Mouse (Mus musculus) C2C12 (cell line): ENCODE measurements around the gene Sppl3. TPM values are rescaled to one million over a fixed set of nuclear protein-coding genes. Genes with fewer than 3 reads are reported as not detected.
"Not testable (repeated sequence)": the region's sequence is repeated elsewhere in the genome, so short reads cannot be mapped to it uniquely, and the experiment has no call there.

ENCODE experiments used
- H3K27me3 ChIP-seq: one replicate; pipeline ENCODE4 v1.6.1; 2011; ENCODE audit not compliant: control insufficient read depth, insufficient read depth, insufficient read length
- H3K36me3 ChIP-seq: one replicate; pipeline ENCODE4 v1.6.1; 2011; ENCODE audit not compliant: control insufficient read depth, insufficient read depth
- H3K4me3 ChIP-seq: one replicate; pipeline ENCODE4 v1.5.1; 2011; ENCODE audit warnings: mild to moderate bottlenecking, control low read depth; ENCODE audit not compliant: poor library complexity, insufficient read depth, severe bottlenecking
- H3K79me2 ChIP-seq: one replicate; pipeline ENCODE4 v1.6.1; 2011; ENCODE audit not compliant: control insufficient read depth, insufficient read depth
- H3K79me3 ChIP-seq: one replicate; pipeline ENCODE4 v1.6.1; 2011; ENCODE audit warnings: low read depth, control low read depth
- H3ac ChIP-seq: one replicate; pipeline ENCODE3; 2011; ENCODE audit warnings: low read depth; ENCODE audit not compliant: control insufficient read depth, insufficient read length
- CEBPB ChIP-seq: IDR thresholded peaks from one replicate; pipeline ENCODE4 v1.6.1; 2011; ENCODE audit warnings: low read depth, mild to moderate bottlenecking, control low read depth, moderate library complexity
- CTCF ChIP-seq: IDR thresholded peaks from one replicate; pipeline ENCODE4 v1.5.1; 2011; ENCODE audit not compliant: control insufficient read depth, insufficient read depth, insufficient read length
- FOSL1 ChIP-seq: IDR thresholded peaks from one replicate; pipeline ENCODE4 v1.8.0; 2011; ENCODE audit warnings: mild to moderate bottlenecking, low read length; ENCODE audit not compliant: poor library complexity, insufficient read depth, severe bottlenecking
- MAX ChIP-seq: IDR thresholded peaks from one replicate; pipeline ENCODE4 v1.6.1; 2011; ENCODE audit warnings: mild to moderate bottlenecking, control low read depth
- MYOD1 ChIP-seq: IDR thresholded peaks from one replicate; pipeline ENCODE4 v1.6.1; 2011; ENCODE audit warnings: low read depth; ENCODE audit not compliant: control insufficient read depth, insufficient read length
- MYOG ChIP-seq: IDR thresholded peaks from one replicate; pipeline ENCODE4 v1.6.1; 2011; ENCODE audit not compliant: control insufficient read depth, insufficient read length; ENCODE audit errors: extremely low read depth
- USF1 ChIP-seq: IDR thresholded peaks from one replicate; pipeline ENCODE4 v1.6.1; 2011; ENCODE audit warnings: low read depth, mild to moderate bottlenecking, control low read depth, moderate library complexity
- polyA plus RNA-seq: library from polyadenylated mRNA; unstranded; fragments of >200 nt; fragmentation: generic; extraction: Trizol; gene quantifications from one replicate; pipeline ENCODE4 v1.2.1, GENCODE M21; 2012; ENCODE audit warnings: missing spikeins

The Sppl3 gene
- polyA plus RNA-seq, 1 experiment, result 24.5 TPM

- H3ac ChIP-seq, result no peak overlapping the region
- no peaks in the 10 kb centered on the region for H3K79me3 ChIP-seq
- no peaks in the 10 kb centered on the region for H3K27me3 ChIP-seq
- no peak overlapping the region for H3K4me3 ChIP-seq
- no peak for TF ChIP-seq CTCF
- TF ChIP-seq MYOG, result no peak
- TF ChIP-seq FOSL1, result no peak
- TF ChIP-seq USF1, result no peak
- TF ChIP-seq MAX, result no peak
- TF ChIP-seq CEBPB, result no peak
- no peak for TF ChIP-seq MYOD1
- H3K36me3 ChIP-seq, result peaks cover 9% of the 10 kb centered on the region
- H3K79me2 ChIP-seq, result no peaks in the 10 kb centered on the region
Measured at GRCm38 (mm10) chr5:115102231-115102630, 91.3 kb downstream of the Sppl3 start.

GRCm38 (mm10) chr5:115103253-115103652 lies 92.3 kb downstream of the Sppl3 start:
- H3K79me2 ChIP-seq, H3K36me3 ChIP-seq: not testable (repeated sequence)

GRCm38 (mm10) chr5:115111156-115111555 lies 100.2 kb downstream of the Sppl3 start:
- no peak overlapping the region for H3ac ChIP-seq
- H3K36me3 ChIP-seq, result peaks cover 7% of the 10 kb centered on the region
- no peak overlapping the region for H3K4me3 ChIP-seq
- no peak for TF ChIP-seq FOSL1
- no peak for TF ChIP-seq MYOG
- TF ChIP-seq CEBPB, result no peak
- no peak for TF ChIP-seq CTCF
- TF ChIP-seq USF1, result no peak
- no peak for TF ChIP-seq MYOD1
- no peak for TF ChIP-seq MAX
- no peaks in the 10 kb centered on the region for H3K27me3 ChIP-seq
- H3K79me2 ChIP-seq, result peaks cover 3% of the 10 kb centered on the region
- H3K79me3 ChIP-seq, result no peaks in the 10 kb centered on the region

More at GRCm38 (mm10) chr5:115103253-115103652, 92.3 kb downstream of the Sppl3 start:
- H3ac ChIP-seq, H3K27me3 ChIP-seq, H3K4me3 ChIP-seq, H3K79me3 ChIP-seq: not testable (repeated sequence)

- TF ChIP-seq MYOD1 (no peak), MYOG (no peak), CTCF (no peak), MAX (no peak), CEBPB (no peak), FOSL1 (no peak), USF1 (no peak)
- peaks cover 24% of the 10 kb centered on the region for H3K79me2 ChIP-seq
- no peaks in the 10 kb centered on the region for H3K27me3 ChIP-seq
- no peak overlapping the region for H3ac ChIP-seq
- peaks cover 14% of the 10 kb centered on the region for H3K79me3 ChIP-seq
- H3K36me3 ChIP-seq, result peaks cover 22% of the 10 kb centered on the region
- H3K4me3 ChIP-seq, result no peak overlapping the region
Measured at GRCm38 (mm10) chr5:115113244-115113643, 102.3 kb downstream of the Sppl3 start.

GRCm38 (mm10) chr5:115114501-115114900 lies 103.6 kb downstream of the Sppl3 start:
- H3K79me2 ChIP-seq, result peaks cover 32% of the 10 kb centered on the region
- H3K79me3 ChIP-seq, result peaks cover 19% of the 10 kb centered on the region
- H3K36me3 ChIP-seq, result peaks cover 22% of the 10 kb centered on the region
- H3K27me3 ChIP-seq, result no peaks in the 10 kb centered on the region
- TF ChIP-seq MYOD1 (no peak), MAX (no peak), MYOG (no peak), USF1 (no peak), CTCF (no peak), FOSL1 (no peak), CEBPB (no peak)
- H3K4me3 ChIP-seq, result no peak overlapping the region
- H3ac ChIP-seq, result no peak overlapping the region

- Histone ChIP-seq H3K27me3 (no peaks in the 10 kb centered on the region), H3K79me3 (peaks cover 19% of the 10 kb centered on the region), H3K4me3 (no peak overlapping the region), H3K36me3 (peaks cover 22% of the 10 kb centered on the region), H3K79me2 (peaks cover 32% of the 10 kb centered on the region), H3ac (no peak overlapping the region)
- TF ChIP-seq MYOD1, result no peak
- no peak for TF ChIP-seq CEBPB
- no peak for TF ChIP-seq FOSL1
Measured at GRCm38 (mm10) chr5:115116426-115116825, 105.5 kb downstream of the Sppl3 start.
